Mouse (Mus musculus): ENCODE measurements around the gene Hjurp. TPM values are rescaled to one million over a fixed set of nuclear protein-coding genes. Genes with fewer than 3 reads are reported as not detected.

Gene Hjurp
- total RNA-seq, 2 experiments from 2014 or later, result 26.9 to 33.9 TPM

DNA sequence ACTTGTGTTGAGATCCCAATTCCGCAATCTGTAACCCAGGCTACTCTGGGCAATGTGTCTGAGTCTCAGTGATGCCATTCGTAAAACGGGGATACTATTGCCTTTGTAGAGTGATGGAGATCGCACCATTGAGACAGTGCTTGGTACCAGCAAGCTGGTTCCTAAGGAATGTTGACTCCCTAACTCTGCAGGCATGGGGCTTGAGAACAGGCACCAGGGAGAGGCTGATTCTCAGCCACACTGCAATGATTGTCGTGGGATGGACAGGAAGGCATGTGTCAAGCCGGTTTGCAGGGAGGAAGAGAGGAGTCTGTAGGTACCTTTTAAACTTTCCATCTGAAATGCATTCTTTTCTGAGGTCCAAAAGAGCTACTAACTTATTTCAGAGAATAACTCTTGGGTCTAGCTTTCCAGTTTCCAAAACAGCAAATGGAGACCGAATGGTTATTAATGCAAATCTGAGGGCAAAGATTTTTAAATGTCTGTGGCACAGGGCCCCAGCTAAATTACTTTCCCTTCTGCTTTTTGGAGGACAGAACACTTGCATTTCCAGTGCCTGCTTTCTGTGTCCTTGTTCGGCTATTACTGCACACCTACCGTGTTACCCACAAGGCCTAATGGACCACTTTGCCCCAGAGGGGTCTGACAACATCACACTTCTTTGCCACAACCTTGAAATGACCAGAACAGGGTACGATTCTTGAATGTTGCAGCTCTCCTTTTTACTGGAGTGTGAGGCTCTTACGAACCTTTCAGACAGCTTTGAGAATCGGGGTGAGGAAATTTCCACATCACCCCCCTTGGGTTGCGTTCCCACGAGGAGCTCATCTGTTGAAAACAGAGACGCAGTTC, 6.2 kb upstream of the Hjurp start:
- no peak for DNase-seq (ENCODE audit: extremely low spot score in 1 of 2, low spot score in 1 of 2)

DNA sequence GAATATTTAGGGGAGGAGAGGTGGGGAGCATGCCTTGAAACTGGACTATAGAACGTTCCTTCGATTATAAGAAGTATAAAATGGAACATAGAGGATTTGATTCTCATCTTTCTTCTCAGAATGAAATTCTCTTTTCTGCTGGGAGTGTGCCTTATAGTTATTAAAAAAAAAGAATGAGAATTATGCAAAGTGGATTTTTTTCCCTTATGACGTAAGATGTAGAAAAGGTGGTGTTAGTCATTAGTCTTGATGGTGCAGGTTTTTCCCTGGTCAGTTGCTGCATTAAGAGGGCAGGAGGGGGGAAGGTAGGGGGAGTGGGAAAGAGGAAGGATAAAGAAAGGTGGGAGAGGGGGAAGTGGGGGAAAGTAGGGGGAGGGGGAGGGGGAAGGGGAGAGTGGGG, 4.9 kb upstream of the Hjurp start:
- DNase-seq (ENCODE audit: extremely low spot score in 1 of 2, low spot score in 1 of 2), result no peak

DNA sequence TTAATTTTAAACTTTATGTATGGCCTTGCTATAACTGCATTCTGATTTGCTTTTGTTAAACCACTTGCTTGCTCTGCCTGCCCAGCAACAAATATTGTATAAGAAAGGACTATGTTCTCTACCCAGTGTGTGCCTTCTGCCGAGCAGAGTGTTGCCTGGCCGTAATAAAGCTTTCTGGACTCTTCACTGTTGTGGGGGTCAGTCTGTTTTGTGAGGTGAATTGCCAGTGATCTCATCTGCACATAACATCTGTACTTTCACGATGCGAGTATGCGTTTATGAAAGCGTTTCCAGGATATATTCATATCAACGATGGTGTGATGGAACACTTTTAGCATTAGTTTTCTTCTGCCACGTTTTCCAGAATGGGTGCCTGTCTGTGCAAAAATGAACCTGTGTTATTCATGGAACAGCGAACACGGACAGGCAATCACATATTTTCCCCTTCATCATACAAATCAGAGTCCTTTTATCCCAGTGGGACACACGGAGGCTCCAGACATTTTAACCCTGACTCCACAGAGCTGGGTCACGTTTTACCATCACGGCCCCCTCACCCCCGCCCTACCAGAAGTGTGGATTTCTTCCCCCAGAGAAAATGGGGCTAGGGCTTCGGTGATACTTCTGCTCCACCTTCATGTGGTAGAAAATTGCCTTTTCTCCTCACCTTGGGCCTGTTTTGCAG, 2.7 kb upstream of the Hjurp start:
- no peak for DNase-seq (ENCODE audit: extremely low spot score in 1 of 2, low spot score in 1 of 2)

DNA sequence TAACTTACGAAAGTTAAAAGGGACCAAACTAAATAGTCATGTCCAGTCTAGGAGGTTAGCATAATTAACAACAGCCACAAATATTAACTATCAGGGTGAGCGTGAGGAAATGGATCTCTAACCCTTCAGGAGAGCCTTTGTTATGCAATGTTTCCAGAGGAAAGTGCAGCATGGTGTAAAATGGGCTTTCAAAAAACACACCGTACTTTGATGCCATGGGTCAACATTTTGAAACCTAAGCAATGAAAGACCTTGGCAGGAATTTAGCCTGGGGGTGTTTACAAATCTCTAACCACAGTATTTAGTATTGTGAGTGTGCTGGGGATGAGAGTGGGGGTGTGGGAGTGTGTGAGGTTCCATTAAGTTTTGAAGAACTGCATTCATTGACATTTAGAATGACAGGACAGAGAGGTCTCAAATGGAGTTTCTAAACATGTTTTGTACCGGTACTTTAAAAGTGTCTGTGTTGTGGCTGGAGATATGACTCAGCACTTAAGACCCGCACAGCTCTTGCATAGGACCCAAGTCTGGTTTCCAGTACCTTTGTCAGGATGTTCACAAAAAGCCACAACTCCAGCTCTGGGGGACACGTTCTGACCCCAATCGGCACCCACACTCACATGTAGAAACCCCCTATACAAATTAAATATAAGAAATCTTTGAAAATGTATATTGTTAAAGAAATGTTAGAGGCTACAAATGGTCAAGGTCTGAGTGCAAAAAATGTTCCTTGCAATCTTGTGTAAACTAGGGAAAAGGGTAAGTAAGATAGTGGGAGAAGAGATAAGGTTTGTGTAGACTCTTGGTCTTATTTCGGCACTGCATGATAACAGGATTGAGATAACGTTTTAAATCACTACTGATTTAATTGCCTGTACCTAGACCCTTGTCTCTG, 1.9 kb upstream of the Hjurp start:
- DNase-seq (ENCODE audit: extremely low spot score in 1 of 2, low spot score in 1 of 2), result no peak

DNA sequence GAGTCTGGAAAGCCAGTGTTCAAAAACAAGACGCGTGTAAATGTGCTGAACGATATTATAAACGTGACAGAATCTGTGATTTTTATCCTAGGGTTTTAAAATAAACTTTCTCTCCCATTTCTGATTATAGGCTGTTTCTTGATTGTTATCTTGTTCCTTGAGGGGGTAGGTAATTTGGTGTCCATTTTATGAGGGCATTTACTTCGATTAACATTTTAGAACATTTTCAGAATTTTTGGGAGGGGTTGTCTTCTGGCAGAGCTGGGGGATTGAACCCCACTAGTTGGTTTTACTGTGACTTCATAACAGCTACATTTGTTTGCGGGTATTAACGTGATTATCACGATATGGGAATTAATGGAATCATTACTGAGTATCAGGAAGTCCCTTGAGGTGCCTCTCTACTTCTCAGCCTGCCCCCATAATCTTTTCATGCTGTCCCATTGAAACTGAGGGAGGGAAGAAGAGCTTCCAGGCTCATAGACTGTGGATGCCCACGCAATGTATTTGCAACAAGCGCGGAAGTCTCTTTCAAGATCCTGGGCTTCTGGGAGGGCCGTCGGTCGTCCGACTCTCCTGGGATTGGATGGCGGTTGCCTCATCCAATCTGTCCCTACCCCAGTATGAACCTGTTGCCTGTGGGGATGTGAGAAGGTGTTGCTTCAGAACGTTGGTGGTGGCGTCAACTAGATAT, 532 bp upstream of the Hjurp start:
- DNase-seq (ENCODE audit: extremely low spot score in 1 of 2, low spot score in 1 of 2), result no peak

DNA sequence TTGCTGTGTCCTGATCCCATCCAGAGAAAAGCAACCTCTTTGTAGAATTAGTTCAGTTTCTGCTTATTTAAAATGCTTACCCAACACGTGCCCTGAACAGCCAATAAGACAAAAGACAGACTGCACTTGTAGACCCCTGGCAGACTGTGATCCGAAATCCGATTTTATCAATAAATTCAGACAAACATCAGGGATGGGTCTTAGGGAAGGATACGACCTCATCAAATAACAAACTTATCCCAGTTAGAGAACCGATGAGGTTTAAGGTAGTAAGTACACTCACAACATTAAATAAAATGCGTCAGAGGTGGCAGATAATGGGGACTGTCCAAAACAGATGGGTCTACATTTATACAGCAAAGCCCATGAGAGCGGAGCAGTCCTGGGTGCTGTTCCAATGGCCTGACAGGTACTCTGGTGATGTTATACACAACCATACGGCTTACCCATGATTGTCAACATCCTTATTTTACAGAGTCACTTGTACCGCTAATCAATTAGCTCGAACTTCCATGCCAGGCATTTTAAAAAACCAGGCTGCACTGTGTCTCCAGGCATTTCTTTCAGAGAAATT, 822 bp downstream of the Hjurp start:
- DNase-seq (ENCODE audit: extremely low spot score in 1 of 2, low spot score in 1 of 2), result no peak

DNA sequence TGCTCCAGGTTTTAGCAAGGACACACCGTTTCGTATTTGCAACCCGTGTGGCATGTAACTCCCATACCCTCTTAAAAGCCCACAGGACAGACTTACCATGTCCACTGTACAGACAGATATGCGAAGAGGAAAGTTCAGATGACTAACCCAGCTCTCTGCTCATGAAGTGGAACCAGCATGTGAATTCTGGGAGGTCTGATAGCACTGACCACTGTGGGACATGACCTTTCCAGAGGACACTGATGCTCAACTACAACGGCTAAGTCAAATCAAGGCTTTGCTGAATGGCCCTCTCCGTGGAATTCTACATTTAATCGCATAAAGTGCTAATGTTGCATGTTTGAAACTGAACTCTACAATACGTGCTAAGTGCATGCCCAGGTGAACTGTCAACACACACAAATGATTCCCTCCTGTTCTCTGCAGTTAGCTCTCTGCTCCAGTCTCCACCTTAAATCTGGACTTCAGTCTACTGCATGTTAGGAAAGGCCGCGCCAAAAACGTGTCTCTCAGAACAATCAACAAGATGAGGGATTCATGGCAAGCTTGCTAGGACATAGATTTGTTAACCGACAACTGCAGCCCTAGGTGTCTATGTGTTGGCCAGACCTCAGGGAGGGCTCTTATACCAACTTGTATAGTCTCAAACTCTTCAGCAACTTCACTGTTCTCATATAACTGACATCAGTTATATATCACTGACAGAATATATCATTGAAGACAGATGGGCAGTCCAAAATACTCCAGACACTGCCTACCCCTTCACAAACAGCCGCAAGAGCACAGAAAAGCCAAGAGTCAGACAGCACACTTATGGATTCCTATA, 1.5 kb downstream of the Hjurp start:
- no peak for DNase-seq (ENCODE audit: extremely low spot score in 1 of 2, low spot score in 1 of 2)

DNA sequence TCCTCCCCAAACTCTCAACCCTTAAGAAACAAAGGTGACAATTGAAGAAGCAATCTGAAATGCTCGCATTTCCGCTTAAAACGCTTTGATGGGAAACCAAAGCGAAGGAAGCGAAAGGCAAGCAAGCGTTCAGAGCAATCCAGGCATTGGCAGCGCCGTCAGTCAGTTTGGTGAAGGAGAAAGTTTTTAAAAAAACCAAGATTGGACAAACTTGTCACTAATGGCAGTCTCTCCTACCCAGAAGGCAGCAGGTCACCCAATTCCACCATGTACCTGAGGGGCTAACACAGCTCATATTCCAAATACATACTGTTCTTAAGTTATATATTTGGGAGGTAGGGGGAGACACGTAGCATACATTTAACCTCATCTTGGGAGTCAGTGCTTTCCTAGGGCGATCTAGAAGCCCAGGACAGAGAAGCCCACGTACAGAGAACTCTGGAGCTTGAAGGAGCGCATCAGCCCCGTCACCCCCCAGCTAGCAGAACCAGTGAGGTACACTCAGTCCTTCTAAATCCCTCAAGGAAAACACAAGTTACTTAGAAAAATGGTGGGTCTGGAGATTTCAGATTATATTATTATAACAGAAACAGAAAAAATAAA, 2.3 kb downstream of the Hjurp start:
- DNase-seq (ENCODE audit: extremely low spot score in 1 of 2, low spot score in 1 of 2), result peak in 1 of 2 experiments; percentile 2

DNA sequence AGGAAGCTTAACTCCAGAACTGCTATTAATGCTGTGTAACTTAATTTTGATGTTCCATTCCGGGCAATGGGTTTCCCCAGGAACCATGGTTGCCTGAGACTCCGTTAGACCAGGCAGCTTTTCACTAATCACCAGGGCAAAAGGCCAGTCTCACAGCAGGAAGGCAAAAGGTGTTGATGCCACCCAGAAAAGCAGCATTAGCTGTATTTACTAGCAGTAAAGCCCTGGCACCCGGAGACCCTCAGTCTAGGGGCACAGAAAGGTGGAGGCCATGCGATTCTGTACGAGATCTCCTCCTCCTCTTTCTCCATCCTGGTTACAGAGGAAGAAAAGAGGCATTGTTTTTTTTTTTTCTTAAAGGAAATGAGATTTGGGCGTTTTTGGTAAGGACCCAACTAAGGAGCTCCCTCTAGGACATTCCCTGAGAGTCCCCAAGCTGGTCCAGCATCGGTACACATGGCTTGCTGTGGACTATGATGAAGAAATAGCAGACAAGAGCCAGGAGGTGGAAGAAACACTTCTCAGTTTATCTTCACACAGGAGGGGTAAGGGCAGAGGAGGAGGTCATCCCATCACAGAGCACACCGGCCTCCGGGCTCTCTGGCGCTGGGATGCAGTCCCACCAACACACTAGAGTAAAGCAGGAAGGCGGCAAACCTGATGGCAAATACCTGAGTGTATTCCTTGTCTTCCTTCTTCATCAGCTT, 2.9 kb downstream of the Hjurp start:
- peak in 1 of 2 experiments; percentile 4 for DNase-seq (ENCODE audit: extremely low spot score in 1 of 2, low spot score in 1 of 2)

DNA sequence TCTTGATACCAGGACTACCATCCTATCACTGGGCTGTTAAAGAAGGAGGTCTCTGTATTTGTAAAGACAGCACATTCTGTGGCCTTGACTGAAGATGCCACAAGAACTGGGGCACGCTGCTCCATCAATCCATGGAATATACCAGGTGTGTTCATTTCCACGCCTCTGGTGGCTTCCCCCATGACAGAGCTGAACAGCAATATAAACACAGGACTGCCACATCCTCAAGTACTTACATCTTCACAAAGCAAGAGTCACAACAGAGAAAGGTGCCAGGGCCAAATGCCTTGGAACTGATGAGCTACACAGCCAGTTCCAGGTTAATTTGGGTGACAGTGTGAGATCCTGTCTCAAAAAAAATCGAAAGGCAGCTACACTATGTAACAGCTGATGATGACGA, 3.6 kb downstream of the Hjurp start:
- DNase-seq (ENCODE audit: extremely low spot score in 1 of 2, low spot score in 1 of 2), result no peak

DNA sequence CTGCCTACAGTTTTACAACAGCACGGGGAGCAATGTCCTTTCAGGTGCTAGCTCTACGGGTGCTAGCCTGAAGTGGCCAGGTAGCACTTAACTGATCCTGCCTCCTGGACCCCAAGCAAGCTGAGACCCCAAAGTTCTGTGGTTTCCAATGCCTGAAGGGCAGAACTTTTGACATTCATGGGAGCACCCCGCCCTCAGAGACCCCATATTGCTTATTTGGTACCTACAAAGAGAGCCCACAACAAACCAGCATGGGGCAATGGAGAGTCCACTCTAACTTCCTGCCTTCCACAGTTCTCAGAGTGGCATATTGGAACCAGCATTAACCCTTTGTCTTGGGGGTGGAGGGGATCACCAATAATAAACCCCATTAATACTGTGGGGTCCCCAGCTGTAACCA, 4.1 kb downstream of the Hjurp start:
- DNase-seq (ENCODE audit: extremely low spot score in 1 of 2, low spot score in 1 of 2), result no peak

DNA sequence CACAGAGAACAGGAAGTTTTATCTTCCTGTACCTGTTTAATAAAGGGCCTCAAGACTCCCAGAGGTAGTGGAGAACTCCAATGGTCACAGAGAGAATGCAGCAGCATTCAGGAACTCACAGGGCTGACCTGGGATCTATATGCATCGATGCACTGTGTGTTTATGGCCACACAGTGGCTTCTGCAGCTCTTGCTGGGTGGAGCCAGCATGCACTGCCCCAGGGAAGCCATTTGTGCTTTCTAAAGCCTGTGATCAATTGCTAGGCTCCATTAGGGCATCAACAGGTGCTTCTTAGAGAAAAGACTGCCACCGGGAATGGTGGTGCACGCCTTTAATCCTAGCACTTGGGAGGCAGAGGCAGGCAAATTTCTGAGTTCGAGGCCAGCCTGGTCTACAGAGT, 4.6 kb downstream of the Hjurp start:
- DNase-seq (ENCODE audit: extremely low spot score in 1 of 2, low spot score in 1 of 2), result peak in 1 of 2 experiments; percentile 2

DNA sequence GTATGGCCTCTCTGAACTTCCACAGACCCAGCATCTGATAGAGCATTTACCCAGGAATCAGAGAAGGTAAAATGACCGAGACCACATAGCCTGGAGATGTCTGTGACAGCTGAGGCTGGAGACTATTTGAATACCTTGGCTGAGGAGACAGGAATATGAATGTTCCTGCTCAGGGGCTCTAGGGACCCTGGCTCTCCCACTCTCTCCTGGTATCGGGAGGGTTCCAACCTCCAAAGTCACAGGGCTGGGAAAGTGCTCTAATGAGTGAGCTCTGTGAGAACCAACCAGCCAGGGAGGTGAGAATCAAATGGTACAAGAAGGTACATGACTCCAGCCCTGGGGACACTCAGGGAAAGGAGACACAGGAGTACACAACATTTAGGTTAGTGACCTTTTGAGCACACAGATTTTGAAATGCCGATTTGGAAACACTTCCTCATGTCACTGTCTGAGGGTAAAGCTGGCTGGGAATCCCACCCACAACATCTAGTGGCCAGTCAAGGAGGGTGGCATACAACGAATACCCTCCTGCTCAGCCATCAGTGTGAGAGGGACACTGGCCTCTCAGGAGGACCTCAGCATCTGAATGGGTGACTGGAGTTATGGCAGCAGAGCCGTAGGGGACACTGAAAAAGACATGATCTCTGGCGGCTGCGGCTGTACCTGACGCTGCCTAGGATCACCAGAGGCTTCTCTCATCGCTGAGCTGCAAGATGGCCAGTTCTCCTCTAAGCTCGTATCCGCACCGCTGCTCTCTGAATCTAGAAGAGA, 7.7 kb downstream of the Hjurp start:
- DNase-seq (ENCODE audit: extremely low spot score in 1 of 2, low spot score in 1 of 2), result no peak

DNA sequence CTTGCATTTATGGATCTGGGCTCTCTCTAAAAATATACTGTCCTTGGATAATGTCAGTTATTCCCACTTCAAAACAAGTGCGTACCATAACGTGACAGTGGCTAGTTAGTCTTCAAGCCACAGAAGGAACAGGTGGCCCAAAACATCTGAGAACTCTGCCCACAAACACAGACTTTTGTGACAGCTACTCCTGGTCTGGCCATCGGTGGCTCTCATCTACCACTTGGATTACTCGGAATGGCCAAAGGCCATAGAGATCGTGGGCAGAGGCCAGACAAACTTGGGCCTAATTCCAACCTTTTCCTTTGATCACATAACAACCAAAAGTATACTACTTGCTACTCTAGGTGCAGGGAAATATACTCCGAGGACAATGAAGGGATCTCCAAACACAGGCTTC, 9.4 kb downstream of the Hjurp start:
- no peak for DNase-seq (ENCODE audit: extremely low spot score in 1 of 2, low spot score in 1 of 2)

DNA sequence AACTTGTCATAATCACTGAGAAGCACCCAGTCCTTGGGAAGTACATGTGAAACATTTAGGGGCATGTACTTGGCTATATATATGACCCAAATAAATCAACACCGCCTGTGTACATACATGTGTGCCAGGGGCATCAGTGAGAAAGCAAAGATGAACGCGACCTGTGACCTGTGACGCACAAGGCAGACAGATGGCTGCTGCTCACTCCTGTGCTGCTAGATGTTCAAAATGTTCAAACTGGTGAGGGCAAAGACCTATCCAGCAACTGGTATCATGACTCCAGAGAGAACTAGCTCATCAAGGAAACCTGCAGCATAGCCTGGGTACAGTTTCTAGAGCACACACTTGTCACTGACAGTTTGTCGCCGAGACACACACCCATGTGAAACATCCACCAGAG, 9.9 kb downstream of the Hjurp start:
- DNase-seq (ENCODE audit: extremely low spot score in 1 of 2, low spot score in 1 of 2), result no peak

DNA sequence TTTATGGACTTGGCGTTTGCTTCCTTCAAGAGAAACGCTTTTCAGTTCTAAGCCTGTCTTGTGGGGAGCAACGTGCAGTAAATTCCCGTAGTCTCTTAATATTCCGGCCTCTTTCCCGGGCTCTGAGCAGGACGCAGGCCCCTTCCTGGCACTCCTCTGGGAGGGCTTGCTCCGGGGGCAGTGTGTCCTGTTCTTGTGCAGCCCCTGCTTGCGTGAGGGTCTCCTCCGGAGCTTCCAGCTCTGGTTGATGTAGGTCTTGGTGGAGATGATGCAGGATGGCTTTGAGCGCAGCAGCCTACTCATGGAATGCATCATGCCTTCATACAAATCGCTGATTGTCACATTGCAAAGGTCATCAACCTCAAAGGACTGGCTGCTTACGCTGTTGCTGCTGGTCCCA, 11.3 kb downstream of the Hjurp start:
- DNase-seq (ENCODE audit: extremely low spot score in 1 of 2, low spot score in 1 of 2), result no peak

DNA sequence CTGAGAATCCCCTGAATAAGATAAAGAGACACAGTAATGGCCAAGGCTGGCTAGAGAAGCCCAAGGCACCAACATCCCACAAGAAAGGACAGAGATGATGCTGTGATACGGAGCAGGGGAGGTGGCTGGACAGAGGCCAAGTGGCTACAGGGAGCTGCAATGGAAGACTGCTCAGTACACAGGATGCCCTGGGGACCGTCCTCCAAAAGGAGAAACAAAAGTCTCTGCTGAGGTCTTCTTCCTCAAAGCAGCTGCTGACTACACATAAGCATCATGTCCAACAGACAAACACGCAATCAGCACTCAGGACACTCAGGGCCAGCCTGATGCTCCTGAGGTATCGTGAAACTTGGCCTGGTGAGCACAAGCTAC, 12.6 kb downstream of the Hjurp start:
- no peak for DNase-seq (ENCODE audit: extremely low spot score in 1 of 2, low spot score in 1 of 2)

Measured in layer of hippocampus, postnatal 25 days (tissue).